Mouse (Mus musculus): ENCODE results near the gene Fam20a.

The Fam20a gene

DNA sequence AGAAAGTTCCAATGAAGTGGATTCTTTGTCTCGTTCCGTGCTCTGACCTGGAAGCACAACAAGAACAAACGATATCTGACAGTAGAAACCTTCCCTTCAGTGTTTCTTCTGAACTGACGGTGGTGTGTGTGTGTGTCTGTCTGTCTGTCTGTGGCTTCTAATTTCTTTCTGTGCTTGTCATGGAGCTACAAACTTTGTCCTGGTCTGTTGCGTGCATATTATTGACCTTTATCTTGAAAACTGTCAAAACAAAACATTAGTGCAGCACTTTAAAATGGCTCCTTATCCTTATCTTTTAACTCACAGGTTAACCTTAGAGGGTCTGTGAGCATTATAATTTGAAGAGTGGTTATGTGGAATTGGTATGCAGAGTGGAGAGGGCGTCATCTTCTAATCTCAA is 69.6 kb downstream of the Fam20a start:
- no peak for DNase-seq (ENCODE audit: low spot score)

DNA sequence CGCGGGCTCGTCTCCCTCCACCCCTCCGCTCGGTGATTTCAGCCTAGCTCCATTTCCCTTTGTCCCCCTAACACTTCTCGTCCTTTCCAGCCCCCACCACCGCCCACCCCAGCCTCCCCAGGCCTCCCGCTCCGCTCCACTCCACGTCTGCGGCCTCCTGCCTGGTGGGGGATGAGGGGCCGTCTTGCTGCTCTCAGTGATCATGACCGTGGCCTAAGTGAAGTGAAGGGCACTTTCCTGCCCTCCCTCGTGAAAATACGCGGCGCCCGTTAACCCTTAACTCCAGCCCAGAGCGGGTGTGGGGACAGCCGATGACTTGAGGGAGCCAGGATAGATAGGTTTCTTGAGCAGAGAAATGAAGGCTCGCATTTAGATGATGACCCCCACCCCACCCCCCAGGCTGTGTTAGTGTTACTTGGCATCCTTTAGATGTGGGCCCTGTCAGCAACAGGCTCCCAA is 70.5 kb downstream of the Fam20a start:
- no peak for DNase-seq (ENCODE audit: low spot score)

DNA sequence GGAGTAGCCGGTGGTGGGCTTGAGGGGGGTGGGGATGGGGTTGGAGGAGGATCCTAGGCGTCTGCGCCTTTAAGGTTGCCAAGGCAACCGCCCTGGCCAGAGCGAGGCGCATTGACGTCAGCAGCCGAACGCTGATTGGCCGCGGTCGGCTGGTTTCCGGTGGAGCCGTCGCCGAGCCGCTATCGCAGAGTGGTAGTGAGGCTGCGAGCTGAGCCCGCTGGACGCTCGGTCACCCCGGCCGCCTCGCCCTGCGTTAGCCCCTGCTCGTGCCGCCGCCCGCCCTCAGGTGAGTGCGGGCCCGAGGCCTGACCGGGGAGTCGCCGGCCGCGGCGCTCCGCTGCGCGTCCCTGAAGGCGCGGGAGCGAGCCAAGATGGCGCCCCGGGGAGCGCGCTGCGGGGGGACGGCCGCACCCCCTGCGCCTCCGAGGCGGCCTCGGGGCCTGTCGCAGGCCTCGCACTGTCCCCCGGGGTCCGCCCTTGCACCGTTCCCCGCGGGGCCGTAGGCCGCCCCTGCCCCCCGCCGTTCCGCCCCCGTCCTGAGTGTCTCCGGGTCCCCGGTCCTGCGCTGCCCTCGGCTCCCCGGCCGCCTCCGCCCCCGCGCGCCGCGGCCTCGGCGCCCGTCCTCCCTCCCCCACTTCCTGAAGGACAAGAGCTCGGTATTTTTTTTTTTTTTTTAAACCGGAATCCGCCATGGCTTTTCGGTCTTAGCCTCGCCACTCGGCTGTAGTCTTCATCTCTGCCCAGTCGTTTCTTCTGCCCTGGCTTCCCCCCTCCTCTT is 71.1 kb downstream of the Fam20a start:
- peak; percentile 97 for DNase-seq (ENCODE audit: low spot score)

DNA sequence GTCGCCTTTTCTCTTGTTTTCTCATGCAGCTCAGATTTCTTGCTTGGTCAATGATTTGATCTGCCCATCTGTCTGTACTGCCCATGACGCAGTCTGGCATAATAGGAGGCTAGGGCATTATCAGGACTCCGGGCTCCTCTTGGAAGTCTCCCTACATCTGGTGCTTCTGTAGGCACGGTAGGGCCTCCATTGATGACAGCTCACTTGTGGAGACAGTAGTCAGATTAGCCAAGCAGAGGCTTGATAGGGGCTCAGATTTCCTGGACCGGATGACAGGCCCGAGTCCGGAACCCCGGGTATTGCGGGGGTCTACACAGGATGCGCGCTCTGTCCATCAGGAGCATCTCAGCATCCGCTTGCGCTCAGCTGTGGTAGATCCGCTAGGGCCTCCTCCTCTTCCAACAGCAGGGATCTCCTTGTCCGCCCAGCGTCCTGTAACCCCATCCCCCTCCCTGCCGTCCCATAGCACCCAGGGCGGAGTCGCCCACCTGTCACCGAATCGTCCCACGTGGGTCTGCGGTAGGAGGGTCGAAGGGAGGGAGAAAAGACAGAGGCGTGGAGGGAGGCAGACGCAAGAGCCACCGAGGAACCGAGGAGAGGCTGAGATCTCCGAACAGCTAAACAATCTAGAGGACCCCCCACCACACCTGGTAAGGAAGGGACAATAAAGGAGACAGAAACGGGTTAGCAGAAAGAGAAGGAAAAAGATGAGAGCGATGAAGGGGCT is 71.9 kb downstream of the Fam20a start:
- peak; percentile 80 for DNase-seq (ENCODE audit: low spot score)

DNA sequence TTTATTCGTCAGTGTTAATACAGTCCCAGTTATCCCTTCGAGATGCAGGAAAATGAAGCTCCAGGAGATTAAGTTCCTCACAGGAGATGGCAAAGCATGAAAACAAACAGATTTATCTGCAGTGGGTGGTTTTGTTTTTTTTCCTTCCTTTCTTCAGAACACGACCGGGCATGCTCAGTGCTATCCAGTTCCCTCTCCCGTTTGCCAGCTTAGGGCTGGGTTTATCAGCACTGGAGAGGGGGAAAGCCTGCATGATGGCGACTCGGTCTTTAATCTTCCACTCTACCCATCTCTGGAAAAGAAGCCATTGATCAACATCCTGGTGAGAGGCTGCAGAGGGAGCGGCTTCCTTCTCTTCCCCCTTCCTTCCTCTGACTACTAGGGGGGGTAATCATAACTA is 72.9 kb downstream of the Fam20a start, which contains the start of gene Prkar1a:
Gene Prkar1a (plus strand): TSS at position 200 of the 400 bp plus-strand sequence.
- DNase-seq (ENCODE audit: low spot score), result no peak

DNA sequence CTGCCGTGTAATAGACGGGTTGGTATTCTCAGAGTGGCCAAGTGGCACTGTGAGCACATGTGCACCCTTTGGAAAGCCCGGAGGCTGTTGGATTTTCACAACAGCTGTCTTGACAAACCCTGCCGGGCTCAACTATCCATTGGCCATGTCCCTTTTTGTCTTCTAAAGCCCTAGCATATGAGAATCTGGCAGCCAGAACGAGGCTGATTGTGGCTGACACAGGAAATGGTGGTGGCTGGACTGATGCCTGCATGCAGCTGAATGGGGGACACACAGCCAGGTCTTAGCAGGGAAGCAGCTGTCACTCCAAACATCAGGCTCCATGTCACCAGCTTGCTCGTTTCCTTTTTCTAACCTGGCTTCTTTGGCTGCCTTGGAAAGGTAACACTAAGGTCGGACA is 73.6 kb downstream of the Fam20a start:
- DNase-seq (ENCODE audit: low spot score), result no peak

DNA sequence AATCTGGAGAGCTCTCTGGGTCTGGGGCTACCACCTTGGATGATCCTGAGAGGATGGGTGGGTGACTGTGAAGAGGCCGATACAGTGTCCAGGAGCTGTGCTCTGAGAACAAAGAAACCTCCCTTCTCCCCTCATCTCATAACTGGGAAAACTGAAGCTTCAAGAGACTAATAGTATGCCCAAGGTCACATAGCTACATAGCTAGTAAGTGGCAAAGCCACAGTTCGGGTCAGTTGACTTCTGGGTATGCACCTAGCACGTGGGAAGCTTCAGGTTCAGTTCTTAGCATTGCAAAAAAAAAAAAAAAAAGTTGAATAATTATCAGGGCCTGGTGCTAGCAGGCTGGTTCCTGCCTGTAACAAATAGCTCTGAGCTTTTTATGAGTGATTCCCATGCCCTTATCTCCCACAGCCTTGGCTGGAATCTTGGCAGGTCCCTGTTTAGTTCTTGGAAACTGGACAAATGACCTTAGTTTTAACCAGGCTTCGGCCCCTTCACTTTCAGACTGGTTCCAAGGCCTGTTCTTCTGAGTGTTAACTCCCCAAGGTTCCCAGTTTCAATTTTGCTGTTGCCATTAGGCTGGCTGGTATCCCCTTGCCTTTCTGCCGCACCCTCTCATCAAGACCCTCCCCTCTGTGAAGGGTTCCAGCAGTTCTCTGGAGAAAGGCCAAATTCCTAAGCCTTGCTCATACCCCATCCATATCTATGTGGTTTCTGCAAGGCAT is 80.4 kb downstream of the Fam20a start:
- DNase-seq (ENCODE audit: low spot score), result no peak

DNA sequence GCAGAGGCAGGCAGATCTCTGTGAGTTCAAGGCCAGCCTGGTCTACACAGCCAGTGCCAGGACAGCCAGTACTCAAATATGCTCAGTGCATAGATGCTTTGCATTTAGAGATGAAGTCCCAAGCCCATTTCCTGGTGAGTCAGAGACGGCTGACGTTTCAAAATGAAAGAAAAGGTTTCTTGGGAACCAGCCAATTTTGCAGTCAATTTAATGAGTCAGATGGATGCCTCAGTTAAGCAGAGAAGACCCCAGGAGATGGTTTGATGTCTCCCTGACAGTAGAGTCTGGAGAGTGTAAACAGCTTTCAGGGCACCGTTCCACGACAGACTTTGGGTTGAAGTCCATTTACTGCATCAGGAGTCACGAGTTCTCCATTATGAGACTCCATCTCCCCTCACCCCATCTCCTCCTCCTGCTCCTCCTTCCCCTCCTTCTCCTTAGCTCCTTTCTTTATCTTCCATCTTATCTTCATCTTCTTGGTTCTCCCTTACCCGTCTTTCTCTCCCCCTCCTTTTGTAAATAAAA is 86.1 kb downstream of the Fam20a start:
- no peak for DNase-seq (ENCODE audit: low spot score)

DNA sequence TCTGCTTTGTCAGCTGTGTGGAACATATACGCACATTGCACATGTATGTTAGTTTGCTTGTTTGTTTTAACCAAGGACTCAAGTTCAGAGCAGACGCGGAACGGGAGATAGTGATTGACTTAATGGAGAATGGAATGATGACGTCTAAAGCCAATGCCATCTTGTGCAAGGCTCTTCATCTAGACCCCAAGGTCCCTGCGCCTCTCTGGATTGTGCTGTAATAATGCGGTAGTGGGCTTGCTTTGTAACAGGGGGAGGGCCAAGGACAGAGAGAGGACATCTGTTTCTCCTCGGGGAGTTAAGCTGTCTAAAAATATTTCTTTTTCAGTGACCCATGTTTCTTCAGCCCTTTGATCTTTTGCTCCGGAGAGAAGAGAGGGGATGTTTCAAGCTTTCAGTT is 87.2 kb downstream of the Fam20a start:
- no peak for DNase-seq (ENCODE audit: low spot score)

DNA sequence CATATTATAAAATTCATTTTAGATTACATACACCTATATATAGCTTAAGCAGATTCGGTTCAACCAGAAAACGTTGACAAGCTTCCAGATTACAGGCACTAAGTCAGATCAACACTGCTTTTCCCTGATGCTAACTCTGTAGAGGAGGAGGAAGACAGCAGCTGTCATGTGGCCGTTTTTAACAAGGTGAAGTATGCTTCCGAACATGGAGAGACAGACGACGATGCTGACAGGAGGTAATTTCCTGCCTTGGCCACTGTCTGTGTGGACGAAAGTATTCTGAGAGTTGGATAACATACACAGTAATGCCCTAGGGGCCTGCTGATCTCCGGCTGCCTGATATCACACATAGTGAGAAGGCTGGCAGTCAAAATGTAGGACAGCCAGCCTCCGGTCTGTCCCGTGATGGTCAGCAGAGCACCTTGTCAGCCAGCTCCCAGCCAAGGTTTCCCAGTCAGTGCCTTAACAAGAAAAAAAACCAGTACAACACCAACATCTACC is 93.0 kb downstream of the Fam20a start:
- no peak for DNase-seq (ENCODE audit: low spot score)

DNA sequence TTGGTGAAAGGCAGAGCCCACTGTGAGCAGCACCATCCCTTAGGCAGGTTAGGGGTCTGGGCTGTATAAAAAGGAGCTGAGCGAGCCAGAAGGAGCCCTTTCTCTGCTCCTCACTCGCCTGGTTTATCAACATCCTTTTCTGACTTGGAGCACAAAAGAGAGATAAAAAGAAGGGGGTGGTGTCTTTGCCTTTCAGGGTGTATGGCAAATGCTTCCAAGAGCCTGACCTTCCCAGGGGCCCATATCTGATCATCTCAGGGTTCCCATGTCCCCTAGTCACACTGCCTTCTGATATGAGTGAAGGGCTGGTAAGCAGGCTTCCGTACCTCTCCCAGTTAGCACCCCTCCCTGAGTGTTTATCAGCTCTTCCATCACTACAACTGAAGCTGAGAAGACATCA is 94.0 kb downstream of the Fam20a start:
- DNase-seq (ENCODE audit: low spot score), result no peak

DNA sequence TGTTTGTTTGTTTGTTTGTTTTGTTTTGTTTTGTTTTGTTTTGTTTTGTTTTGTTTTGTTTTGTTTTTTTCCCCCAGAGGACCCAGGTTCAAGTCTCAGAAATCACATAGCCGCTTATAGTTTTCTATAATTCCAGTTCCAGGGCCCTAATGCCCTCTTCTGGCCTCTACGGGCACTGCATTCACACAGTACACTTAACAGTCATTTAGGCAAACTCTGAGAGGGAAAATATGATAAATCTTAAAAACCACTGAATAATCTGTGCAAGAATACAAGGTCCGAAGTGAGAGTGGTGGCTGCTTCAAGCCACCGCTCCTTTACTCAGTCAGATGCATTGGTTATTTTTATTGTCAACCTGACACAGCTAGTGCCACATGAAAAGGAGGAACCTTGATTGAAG is 94.4 kb downstream of the Fam20a start:
- DNase-seq (ENCODE audit: low spot score), result no peak

DNA sequence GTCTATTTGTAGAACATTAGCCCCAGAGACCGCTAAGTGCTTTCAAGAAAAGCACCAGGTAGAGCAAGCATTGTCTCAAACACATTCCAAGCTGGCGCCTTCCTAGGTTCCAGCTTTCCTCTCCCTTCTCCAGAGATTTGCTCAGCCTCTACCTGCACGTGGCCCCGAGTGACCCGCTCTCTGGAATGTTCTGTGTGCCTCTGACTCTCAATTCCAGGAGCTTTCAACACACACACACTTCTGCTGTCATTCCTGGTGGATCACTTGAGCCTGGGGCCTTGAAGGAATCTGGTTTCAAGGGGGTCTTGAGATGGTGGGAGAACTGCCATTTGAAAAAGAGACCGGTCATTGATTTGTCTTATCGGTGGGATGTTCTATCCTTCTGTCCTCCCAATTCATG is 98.8 kb downstream of the Fam20a start:
- DNase-seq (ENCODE audit: low spot score), result no peak

DNA sequence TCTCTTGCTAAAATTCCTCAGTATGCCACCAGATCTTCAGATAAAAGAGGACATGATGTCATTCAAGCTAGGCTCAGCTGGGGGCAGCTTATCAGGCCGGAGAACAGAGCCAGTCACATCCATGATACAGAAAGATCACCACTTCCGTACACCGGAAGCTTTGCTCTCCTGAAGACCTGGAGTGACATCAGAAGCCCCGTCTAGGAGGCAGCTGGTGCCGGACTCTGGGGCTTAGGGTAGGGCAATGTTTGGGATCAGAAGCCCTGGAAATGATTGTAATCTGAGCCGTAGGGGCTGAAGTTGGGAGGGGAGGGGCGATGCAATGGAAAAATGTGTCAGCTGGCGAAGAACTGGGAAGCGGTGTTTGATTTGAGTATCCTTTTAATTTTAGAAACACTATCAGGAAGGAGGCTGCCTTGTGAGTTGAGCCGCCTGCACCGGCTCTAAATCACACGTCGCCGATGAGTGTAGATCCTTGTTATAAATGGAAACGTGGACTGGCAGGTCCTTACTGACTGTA is 99.5 kb downstream of the Fam20a start:
- peak; percentile 29 for DNase-seq (ENCODE audit: low spot score)

DNA sequence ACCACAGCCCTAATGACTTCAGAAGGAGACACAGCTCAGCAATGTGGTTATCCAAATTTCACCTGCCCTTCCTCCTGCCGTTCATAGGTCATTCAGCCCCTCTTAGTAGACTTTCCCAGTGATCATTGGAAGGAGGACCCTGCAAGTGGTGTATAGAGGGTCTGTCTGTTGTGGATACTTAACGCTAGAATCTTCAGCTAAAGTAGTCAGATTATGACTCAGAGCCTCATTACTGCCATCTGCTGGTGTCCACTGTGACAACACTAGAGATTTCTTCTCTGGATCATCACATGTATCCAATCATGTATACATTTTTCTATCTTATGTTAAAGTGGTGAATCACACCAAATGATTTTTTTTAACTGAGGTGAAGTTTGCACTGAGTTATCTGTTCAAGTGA is 100.9 kb downstream of the Fam20a start:
- DNase-seq (ENCODE audit: low spot score), result peak; percentile 88

DNA sequence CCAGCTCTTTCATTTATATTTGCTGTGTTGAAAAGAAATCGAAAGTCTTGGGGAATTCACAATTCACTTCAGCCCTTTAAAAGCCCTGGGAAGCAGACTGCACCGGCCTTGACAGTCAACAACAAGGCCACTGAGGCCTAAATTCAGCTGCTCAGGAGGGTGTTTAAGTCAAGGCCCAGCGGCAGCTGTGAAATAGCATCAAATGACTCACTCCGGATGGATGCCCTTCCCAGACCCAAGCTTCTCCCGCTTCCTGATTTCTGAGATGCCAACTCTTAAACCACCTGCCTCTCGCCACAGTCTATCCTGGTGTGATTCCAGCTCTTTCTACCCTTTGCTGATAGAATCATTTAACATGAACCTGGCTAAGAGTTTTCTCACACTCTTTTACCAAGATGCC is 101.7 kb downstream of the Fam20a start:
- no peak for DNase-seq (ENCODE audit: low spot score)
